Mouse (Mus musculus): ENCODE results near the gene D630003M21Rik. TPM values are rescaled to one million over a fixed set of nuclear protein-coding genes. Genes with fewer than 3 reads are reported as not detected.

Gene D630003M21Rik
- polyA plus RNA-seq, 1 experiment = 1.9 TPM

DNA sequence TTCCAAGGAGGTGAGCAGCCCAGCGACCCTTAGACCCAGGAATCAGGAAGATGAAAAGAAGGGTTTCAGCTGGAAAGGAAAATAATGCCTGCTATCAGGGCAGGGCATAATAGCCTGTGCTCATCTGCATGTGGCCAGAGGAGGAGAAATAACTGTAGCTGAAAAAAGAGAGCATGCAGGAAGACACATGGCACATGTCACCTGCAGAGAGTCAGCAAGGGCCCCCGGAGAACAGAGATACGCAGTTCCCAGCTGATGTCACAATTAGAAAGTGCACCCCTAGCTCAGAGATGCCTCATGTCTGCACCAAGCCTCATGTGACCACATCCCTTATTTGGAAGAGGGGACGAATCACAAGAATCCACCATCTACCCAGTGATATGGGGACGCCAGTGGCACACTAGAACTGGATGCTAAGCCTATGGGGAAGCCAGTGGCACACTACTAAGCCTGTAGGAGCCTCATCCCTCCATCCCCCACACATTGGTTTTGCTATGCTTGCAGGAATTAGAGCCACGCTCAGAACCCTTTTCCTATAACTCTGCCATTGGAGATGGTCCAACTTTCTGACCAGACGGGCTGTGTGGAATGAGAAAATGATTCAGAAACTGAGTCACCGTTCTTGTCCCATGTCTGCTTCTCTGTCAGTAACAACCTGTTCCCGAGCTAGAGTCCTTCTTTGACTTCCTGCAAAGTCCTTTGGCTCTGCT, 61.4 kb downstream of the D630003M21Rik start:
- no peak for DNase-seq (ENCODE audit: low spot score)

DNA sequence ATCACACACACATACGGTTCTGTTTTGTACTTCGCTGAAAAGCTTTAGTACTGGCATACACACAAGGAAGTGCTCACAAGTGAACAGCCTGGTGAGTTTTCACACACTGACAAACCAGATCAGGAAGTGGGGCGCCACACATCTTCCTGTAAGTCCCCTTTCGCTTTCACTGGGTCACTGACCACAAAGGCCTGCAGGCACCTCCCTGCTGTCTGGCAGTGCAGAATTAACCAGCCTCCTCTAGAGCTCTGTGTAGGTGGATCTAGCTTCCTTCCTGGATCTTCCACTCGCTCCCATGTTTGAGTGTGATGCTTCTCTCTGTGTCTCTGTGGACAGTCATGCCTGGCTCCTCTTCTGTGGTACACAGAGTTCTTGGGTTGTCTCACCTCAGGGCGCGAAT, 62.4 kb downstream of the D630003M21Rik start:
- no peak for DNase-seq (ENCODE audit: low spot score)

DNA sequence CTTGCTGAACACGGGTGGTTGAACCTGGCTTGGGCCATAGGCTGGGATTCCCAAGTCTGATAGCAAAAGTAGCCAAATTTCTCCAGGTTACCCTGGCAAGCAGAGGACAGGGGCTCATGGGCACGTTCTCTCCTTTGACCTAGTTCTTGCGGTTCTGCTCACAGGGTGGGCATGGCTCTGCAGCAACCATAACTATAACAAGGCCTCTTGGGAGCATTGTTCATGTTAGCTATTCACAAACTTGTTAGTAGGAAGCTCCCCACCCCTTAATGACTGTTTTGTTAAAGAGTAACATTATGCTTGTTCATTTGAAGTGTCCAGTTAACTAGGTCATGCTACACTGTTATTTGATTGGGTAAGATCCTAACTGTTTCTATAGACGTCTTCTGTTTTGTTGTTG, 63.2 kb downstream of the D630003M21Rik start:
- no peak for DNase-seq (ENCODE audit: low spot score)

DNA sequence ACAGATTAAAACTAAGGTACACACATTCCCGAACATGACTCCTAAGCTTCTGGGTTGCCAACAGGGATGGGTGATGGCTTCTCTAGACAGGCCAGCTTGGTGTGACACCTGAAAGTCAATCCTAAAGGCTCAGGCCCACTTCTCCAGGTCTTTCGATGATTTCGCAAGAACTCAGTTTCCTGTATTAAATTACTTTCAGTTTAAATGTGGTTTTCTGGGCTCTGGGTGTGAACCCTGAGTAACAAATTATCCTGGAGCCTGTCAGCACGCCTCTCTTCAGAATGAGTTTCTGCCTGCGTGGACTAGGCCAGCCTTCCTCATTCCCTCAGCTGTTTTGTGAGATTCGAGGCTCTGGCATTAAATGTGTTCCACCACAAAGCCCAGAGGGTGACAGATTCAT, 66.0 kb downstream of the D630003M21Rik start:
- no peak for DNase-seq (ENCODE audit: low spot score)

DNA sequence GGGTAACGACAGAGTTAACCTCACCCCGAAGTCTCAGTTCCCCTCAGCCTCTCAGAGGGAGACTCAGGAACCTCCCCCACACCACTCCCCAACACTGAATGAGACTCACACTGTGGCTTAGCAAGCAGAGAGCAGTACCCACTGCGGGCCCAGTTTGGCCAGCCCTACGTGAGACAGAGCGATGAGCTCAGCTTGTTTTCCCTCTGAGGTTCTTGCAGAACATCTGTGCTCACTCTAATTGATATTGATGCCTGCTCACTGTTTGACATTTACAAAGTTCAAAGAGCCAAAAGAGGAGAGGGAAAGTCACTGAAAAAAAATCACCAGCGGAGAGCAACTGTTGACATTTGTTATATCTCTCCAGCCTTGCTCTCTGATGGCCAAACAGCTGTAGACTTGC, 67.3 kb downstream of the D630003M21Rik start:
- no peak for DNase-seq (ENCODE audit: low spot score)

DNA sequence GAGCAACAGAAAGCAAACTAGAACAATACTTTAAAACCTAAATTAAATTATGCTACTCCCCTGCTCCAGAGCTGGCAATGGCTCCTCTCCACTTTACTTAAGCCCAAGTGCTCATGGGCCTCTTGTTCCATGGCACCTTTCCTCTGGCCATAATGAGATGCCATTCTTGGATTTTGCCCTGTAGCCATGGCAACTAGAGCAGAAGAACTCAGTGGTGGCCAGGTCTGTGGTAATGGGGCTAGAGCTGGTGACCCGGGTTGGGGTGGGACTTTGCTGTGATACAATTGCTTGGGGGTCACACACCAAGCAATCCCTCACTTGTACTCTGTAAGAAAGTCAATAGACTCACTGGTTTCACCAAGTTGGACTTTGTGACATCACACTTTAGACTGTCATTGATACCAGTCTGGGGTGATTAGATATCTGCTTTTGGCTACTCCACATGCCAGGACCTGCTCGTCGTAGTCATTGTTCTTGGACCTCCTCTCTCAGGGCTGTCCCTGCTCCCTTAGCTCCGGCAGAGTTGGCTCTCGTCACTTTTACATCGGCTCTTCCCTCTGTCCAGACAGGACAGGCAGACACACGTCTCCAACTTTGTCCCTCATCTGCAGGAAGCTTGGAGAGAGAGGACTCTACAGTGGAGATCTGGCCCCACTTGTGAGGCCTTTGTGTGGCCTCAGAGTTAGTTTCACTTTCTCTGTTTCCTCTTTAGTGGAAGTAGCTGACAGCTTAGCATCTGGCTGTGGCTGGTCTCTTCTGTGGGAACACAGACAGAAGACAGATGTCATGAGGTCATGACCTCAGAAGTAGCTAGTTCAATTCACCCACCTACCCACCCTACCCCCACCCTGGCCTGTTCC, 69.4 kb downstream of the D630003M21Rik start:
- DNase-seq (ENCODE audit: low spot score) = no peak

DNA sequence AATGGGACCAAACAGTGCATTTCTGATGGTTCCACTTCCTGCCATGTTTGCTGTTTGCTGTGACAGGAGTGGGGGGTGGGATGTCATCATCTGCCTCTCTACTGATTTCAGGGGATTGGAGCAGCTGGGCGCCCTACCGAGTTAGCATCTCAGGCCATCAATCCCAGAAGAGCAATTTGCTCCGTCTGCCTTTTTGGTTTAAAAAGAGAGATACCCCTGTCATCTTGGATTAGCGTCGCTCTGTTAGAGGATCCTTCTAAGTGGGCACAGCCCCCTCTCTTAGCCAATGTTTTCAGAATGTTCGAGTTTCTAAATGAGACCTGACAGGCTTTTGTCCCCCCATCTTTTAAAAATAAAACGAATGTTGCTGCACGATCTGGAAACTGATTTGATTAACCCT, 71.4 kb downstream of the D630003M21Rik start:
- DNase-seq (ENCODE audit: low spot score) = no peak

DNA sequence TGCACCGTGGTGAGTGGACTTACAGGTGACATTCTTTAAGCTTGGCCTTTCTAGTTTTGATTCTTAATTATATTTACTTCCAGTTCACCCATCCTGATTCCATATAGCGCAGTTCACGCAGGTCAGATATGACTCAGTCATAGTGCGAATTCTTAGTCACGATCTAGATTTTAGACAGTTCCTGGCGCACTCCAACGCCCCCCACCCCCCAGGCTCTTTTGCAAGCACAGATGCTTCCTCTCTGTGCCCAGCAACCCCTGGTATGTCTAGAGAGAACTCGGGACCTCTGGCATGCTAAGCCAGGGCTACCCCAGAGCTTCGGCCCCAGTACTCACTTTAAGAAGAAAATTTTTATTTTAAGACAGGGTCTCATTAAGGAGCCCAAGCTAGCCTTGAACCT, 72.5 kb downstream of the D630003M21Rik start:
- DNase-seq (ENCODE audit: low spot score) = no peak

DNA sequence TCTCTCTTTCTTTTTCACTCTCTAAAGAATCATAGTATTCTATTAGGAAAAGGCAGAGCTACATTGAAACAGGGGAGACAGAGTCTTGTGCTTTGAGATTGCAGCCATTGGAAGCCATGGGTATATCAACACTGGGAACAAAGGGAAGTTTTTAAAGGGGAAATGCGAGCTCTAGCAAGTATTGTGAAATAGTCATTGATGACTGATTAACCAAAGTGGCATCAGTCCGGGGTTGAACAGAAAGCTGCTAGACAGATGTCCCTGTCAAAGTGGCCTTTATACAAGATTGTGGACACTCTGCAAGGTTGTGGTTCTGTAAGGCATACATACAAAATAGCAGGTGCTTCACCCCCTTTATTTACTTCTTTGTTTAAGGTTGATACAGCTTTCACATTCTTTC, 73.4 kb downstream of the D630003M21Rik start:
- DNase-seq (ENCODE audit: low spot score) = no peak

DNA sequence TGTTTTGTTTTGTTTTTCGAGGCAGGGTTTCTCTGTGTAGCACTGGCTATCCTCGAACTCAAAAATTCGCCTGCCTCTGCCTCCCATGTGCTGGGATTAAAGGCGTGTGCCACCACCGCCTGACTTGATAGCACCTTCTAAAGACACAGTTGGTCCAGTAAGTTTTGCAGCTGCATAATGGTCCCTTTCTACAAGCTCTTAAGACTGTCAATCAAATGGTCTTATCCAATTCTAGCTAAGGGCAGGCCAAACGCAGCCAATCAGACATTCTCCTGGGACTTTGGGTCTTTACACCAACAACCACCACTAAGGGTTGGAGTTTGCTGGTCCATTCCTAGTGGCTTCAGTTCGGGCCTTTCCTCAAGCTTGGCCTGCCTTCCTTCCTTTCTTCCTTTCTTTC, 73.9 kb downstream of the D630003M21Rik start:
- DNase-seq (ENCODE audit: low spot score) = no peak

DNA sequence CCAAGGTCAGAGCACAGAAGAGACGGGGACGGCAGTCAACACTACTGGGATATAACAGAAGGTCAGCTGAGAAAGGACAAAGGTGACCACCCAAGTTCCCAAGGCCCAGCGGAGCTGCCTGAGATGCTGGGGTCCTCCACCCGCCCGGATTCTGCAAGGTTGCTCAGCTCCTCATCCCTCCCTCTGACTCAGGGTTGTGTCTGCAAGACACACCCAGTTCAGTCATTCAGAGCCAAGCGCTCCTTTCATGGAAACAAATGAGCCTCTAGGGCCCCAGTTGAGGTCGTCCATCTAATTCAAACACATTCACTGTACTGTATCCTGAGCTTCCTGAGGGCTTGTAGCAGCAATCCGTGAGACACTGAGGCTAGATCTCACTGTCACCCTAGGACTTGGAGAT, 74.4 kb downstream of the D630003M21Rik start:
- DNase-seq (ENCODE audit: low spot score) = no peak

DNA sequence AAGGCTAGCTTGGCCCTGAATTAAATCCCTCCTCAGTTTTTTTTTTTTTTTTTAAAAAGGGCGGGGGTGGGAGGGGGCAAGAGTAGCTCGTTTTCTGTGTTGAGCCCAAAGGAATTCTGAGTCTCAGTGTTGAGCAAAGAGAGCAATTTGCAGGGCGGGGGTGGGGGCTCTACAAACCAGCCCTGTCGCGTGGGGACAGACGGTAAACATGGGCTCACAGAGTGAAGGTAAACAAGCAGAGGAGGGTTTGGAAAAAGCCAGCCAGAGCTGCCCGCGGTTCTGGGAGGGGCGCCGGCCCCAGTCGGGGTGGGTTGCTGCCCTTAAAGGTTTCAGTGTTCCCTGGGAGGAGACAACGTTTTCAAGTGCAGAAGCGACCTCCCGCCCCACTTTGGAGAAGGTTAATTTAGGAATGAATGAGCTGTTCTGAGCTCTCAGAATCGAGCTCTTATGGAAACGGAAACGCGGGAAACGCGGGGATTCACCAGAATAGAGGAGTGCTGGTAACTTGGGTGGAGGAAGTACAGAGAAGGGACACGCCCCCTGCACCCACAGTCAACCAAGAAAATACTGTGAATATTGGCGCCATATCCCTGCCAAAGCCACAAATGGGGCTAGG, 75.2 kb downstream of the D630003M21Rik start:
- no peak for DNase-seq (ENCODE audit: low spot score)

DNA sequence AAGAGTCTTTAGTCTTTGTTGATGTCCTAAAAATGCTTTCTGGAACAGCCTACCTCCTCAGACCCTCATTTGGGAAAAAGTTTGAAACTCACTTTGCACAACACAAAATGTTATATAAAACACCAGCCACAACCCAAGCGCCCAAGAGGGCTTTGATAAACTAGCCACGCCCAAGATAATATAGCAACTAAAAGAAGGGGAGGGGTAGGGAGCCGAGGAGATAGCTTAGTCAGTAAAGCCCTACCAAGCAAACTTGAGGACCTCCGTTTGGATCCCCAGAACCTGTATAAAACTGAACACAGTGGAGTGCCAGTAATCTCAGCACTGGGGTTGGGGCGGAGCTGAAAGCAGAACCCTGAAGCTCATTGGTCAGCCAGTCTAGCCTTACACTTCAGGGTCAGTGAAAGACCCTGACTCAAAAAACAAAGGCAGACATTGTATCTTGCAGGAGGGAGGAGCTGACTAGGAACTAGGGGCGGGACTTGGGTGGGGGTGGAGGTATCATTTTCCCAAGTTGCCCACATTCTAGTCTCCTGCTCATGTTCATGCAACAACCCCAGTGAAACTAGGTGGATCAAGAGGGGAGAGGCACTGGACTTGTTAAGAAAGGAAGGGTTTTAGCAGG, 76.2 kb downstream of the D630003M21Rik start:
- DNase-seq (ENCODE audit: low spot score) = no peak

DNA sequence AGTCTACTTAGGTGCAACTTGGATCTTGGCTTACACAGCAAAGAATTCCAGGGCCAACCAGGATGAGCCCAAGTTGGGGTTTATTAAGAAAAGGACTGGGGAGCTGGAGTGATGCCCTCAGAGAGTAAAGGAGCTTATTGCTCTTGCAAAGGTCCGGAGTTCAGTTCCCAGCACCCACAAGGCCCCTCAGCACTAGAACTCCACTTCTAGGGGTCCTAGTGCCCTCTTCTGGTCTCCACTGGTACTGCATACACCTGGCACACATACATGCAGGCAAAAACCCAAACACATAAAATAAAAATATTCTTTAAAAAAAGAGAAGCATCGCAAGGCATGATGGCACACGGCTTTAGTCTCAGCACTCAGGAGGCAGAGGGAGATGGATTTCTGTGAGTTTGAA, 77.9 kb downstream of the D630003M21Rik start:
- no peak for DNase-seq (ENCODE audit: low spot score)

DNA sequence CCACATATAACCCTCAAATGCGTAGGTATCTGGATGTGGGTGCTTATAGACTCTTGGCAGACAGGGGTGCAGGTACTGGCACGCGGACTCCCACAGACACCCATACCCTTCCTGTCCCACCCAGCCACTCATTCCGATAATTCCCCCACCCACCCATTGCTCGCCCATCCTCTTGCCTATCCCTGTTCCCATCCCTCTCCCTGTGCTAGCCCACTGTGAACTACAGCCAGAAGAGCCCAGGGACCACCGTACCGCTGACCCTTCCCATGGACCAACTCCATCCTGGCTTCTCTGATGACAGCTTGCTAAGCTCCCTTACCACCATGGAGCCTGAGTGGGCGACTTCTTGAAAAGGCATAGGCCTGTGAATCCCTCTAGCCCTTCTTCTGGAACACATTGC, 82.1 kb downstream of the D630003M21Rik start:
- no peak for DNase-seq (ENCODE audit: low spot score)

DNA sequence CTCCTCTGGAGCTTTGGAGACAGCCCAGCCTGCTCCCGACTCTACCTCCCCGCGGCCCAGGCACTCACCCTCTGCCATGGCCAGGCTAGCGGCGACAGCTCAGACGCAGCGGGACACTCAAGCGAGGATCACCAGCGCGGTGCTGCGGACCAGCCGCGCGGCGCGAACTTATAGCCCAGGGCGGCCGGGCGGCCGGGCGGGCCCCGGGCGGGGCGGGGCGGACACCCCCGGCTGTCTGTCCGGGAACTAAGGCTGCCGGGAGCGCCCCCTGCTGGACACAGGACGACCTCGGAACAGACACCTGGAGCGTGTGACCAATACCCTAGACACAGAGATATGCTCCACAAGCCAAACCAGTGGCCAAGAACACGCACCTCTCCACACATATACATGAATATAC, 82.8 kb downstream of the D630003M21Rik start, which contains the start of gene Tgm2:
Gene Tgm2 (minus strand): TSS at position 214 of the 400 bp plus-strand sequence.
- DNase-seq (ENCODE audit: low spot score) = peak; percentile 97

DNA sequence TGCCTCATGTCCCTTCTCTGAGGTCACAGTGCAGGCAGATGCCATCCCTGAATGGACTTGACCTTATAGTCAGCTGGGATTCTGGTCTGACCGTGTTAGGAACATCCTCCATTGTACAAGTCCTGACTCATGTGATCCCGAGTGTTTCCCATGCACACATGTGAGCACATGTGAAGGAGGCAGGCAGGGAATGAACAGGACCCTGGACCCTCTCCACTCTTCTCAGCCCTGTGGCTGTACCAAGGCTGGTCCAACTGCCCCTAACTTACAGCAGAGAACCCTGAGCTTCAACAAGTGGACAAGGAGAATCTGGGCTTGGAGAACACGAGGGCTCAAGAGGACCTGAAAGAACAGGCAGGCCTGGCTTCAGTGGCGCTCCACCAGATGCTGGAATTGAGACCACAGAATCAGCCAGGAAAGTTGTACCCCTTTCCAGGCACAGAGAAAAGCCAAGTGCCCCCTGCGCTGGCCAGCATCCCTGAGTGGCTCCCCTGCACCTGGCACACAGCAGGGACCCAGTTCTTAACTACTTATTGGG, 83.4 kb downstream of the D630003M21Rik start:
- DNase-seq (ENCODE audit: low spot score) = no peak

DNA sequence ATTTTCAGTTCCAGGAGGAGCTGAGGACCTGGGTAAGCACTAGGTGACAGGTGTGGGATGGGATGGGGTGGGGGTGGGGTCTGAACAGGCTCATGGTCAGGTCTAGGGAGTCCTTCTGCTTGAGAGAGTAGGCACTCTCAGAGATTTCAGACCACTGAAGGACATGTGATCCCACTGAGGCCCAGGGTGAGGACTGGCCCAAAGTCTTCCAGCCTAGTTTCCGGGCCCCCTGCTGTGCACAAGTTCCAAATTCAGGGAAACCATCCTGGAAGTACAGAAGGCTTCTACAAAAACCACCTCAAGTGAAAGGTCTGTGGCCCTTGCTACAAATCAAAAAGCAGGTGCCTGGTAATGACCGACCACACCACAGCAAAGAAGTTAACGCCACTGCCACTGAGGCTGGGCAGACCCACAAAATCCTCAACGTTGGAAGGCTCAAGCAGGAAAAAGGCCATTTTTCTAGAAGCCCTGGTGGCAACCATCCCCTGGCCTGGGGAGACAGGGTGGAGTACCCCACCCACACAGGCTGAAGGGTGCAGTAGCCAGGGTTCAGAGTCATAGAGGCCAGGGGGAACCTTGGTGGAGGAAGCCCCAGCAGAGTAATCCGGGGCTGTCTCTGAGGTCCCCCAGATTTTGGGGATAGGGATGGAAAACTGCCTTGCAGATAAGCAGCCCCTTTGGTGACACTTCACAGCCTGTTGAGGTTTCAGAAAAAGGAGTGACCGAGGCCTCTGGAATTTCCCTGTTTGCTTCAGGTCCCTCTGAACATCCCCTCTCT, 84.1 kb downstream of the D630003M21Rik start:
- no peak for DNase-seq (ENCODE audit: low spot score)

DNA sequence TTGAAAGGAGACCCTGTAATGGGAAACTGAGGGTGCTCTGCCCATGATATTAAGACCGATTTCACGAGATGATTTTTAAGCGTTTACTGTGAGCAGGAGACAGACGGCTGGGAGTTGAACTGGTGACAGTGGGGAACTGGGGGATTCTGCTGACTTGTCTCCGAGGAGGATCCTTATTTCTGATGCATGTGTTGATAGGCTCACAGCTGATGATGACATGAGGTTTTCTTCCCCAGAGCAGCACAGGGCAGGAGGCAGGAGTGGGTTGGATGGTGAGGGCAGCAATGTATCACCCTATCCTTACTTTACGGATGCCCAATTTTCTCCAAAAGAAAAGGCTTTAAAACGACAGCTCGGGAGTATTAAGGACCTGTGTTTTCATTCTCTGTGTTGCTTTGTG, 84.8 kb downstream of the D630003M21Rik start:
- no peak for DNase-seq (ENCODE audit: low spot score)

DNA sequence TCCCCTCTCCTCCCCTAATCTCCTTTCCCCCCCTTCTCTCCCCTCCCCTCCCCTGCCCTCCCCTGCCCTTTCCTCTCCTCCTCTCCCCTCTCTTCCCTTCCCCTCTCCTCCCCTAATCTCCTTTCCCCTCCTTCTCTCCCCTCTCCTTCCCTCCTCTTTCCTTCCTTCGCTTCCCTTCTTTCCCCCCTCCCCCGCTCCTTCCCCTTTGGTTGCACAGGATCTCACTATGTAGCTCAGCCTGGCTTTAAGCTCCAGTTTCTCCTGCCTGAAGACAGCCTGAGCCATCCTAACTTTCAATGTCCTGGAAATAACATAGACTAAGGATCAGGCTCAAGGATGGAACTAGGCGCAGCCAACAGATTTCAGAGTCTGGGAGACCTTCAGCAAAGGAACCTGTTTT, 85.2 kb downstream of the D630003M21Rik start:
- no peak for DNase-seq (ENCODE audit: low spot score)

DNA sequence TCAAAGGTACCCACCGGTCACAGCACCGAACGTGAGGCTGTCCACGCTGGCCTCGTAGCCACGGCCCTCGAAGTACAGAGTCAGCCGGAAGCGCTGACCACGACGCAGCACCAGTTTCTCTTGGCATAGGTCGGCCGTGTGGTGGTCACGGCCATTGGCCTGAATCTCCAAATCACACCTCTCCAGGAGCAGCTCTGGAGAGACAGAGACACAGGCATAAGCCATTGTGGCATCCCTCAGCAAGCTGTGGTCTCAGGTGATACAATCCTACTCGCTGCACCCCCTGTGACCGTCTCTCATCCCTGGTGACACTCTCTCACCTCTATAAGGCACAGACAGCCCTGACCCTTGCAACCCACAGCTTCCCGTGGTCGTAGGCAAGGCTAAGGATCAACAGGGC, 86.0 kb downstream of the D630003M21Rik start:
- no peak for DNase-seq (ENCODE audit: low spot score)
